Mouse (Mus musculus): ENCODE measurements at regions not wholly inside any gene's neighbourhood (a gene's known extent, or its start where the extent isn't known, plus 50 kb on each side); places are given as distances from the start of the nearest gene placed in this dataset.

- TF ChIP-seq POLR2A (IDR thresholded peaks at IDR 0.05; ENCODE audit: insufficient read depth, low read depth, low read length) (no peak), CTCF (IDR thresholded peaks at IDR 0.05) (no peak), EP300 (IDR thresholded peaks at IDR 0.05; ENCODE audit: insufficient read depth, low read depth, low read length) (no peak)
These were observed 109.7 kb downstream of the Olfr267 start for GRCm38 (mm10) chr4:58677701-58678385.
